Mouse (Mus musculus): Measurements from ENCODE around the gene Mrs2. TPM values are rescaled to one million over a fixed set of nuclear protein-coding genes. Genes with fewer than 3 reads are reported as not detected.
"Not testable (repeated sequence)": the region's sequence is repeated elsewhere in the genome, so short reads cannot be mapped to it uniquely, and the experiment has no call there.

Mrs2 gene
- polyA plus RNA-seq, 1 experiment: 11.3 TPM

DNA sequence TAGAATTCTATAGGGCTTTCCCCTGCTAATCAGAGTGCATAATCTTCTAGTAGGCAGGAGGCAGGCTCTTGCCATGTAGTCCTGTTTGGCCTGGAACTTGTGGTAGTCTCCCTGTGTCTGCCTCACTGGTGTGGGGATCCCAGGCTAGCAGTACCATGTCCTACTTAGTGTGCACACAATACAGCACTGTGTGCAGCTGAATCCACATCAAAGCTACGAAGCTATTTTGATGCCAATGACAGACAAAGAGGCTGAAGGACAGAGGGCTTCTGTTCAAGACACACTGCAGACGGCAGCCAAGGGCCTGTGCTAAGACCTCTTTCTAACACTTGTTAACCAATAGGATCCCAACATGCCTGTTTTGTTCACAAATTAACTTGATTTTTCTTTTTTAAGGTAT lies 34.7 kb downstream of the Mrs2 start:
- Histone ChIP-seq H3K4me3 (ENCODE audit: low read depth, low read length) (no peak overlapping the region), H3K27me3 (ENCODE audit: control insufficient read depth, insufficient read depth, low read length) (no peaks in the 10 kb centered on the region), H3K27ac (ENCODE audit: insufficient read depth, low read depth, low read length) (no peak overlapping the region), H3K4me1 (ENCODE audit: control insufficient read depth, insufficient read depth, insufficient read length, low read length) (no peaks in the 10 kb centered on the region), H3K36me3 (ENCODE audit: control insufficient read depth, insufficient read depth, low read length) (peaks cover 18% of the 10 kb centered on the region)
- TF ChIP-seq CTCF (IDR thresholded peaks at IDR 0.05; ENCODE audit: extremely low read depth, insufficient read length, insufficient replicate concordance, low read depth, low read length): no peak
- TF ChIP-seq POLR2A (IDR thresholded peaks at IDR 0.05; ENCODE audit: low read depth, low read length): no peak
- WGBS: 87% methylated on average over 2 of the region's 2 CpGs

- WGBS: 72% methylated on average over 6 of the region's 6 CpGs
- H3K36me3 ChIP-seq (ENCODE audit: control insufficient read depth, insufficient read depth, low read length): peaks cover 7% of the 10 kb centered on the region
- H3K4me3 ChIP-seq (ENCODE audit: low read depth, low read length): no peak overlapping the region
- peaks cover 13% of the 10 kb centered on the region for H3K4me1 ChIP-seq (ENCODE audit: control insufficient read depth, insufficient read depth, insufficient read length, low read length)
- TF ChIP-seq POLR2A (IDR thresholded peaks at IDR 0.05; ENCODE audit: low read depth, low read length): no peak
- H3K27ac ChIP-seq (ENCODE audit: insufficient read depth, low read depth, low read length): no peak overlapping the region
- no peaks in the 10 kb centered on the region for H3K27me3 ChIP-seq (ENCODE audit: control insufficient read depth, insufficient read depth, low read length)
Observed at GRCm38 (mm10) chr13:24981031-24981430, 39.1 kb downstream of the Mrs2 start.

- Histone ChIP-seq H3K36me3 (ENCODE audit: control insufficient read depth, insufficient read depth, low read length) (0 out of 2 replicates have a peak, but pooled peaks cover under 1% of the 10 kb centered on the region), H3K4me3 (ENCODE audit: low read depth, low read length) (no peak overlapping the region), H3K27ac (ENCODE audit: insufficient read depth, low read depth, low read length) (peak overlapping the region; percentile 82; the same call in 1 of the 2 replicates), H3K4me1 (ENCODE audit: control insufficient read depth, insufficient read depth, insufficient read length, low read length) (peaks cover 13% of the 10 kb centered on the region), H3K27me3 (ENCODE audit: control insufficient read depth, insufficient read depth, low read length) (no peaks in the 10 kb centered on the region)
- TF ChIP-seq POLR2A (IDR thresholded peaks at IDR 0.05; ENCODE audit: low read depth, low read length) (no peak), CTCF (IDR thresholded peaks at IDR 0.05; ENCODE audit: extremely low read depth, insufficient read length, insufficient replicate concordance, low read depth, low read length) (no peak)
- WGBS: 41% methylated on average over 5 of the region's 5 CpGs
Observed at GRCm38 (mm10) chr13:24977820-24978342, 42.3 kb downstream of the Mrs2 start.

- TF ChIP-seq POLR2A (IDR thresholded peaks at IDR 0.05; ENCODE audit: low read depth, low read length) (no peak), CTCF (IDR thresholded peaks at IDR 0.05; ENCODE audit: extremely low read depth, insufficient read length, insufficient replicate concordance, low read depth, low read length) (no peak)
- 94% methylated on average over 4 of the region's 4 CpGs for WGBS
Observed at GRCm38 (mm10) chr13:24976384-24976783, 43.8 kb downstream of the Mrs2 start.

GRCm38 (mm10) chr13:24971776-24972175 lies 48.4 kb downstream of the Mrs2 start:
- not testable (repeated sequence) for H3K27me3 ChIP-seq (ENCODE audit: control insufficient read depth, insufficient read depth, low read length); H3K4me3 ChIP-seq (ENCODE audit: low read depth, low read length); H3K4me1 ChIP-seq (ENCODE audit: control insufficient read depth, insufficient read depth, insufficient read length, low read length); H3K27ac ChIP-seq (ENCODE audit: insufficient read depth, low read depth, low read length); H3K36me3 ChIP-seq (ENCODE audit: control insufficient read depth, insufficient read depth, low read length)
- 43% methylated on average over 3 of the region's 3 CpGs for WGBS

More at GRCm38 (mm10) chr13:24976384-24976783, 43.8 kb downstream of the Mrs2 start:
- no peak overlapping the region for H3K4me3 ChIP-seq (ENCODE audit: low read depth, low read length)
- no peak overlapping the region for H3K27ac ChIP-seq (ENCODE audit: insufficient read depth, low read depth, low read length)
- no peaks in the 10 kb centered on the region for H3K36me3 ChIP-seq (ENCODE audit: control insufficient read depth, insufficient read depth, low read length)
- no peaks in the 10 kb centered on the region for H3K27me3 ChIP-seq (ENCODE audit: control insufficient read depth, insufficient read depth, low read length)
- H3K4me1 ChIP-seq (ENCODE audit: control insufficient read depth, insufficient read depth, insufficient read length, low read length): peaks cover 19% of the 10 kb centered on the region

GRCm38 (mm10) chr13:24965846-24966201 lies 54.4 kb downstream of the Mrs2 start:
- H3K27me3 ChIP-seq (ENCODE audit: control insufficient read depth, insufficient read depth, low read length): no peaks in the 10 kb centered on the region
- H3K36me3 ChIP-seq (ENCODE audit: control insufficient read depth, insufficient read depth, low read length): no peaks in the 10 kb centered on the region
- peaks cover 4% of the 10 kb centered on the region; the same call in 1 of the 2 replicates for H3K4me1 ChIP-seq (ENCODE audit: control insufficient read depth, insufficient read depth, insufficient read length, low read length)
- TF ChIP-seq CTCF (IDR thresholded peaks at IDR 0.05; ENCODE audit: extremely low read depth, insufficient read length, insufficient replicate concordance, low read depth, low read length) (no peak), POLR2A (IDR thresholded peaks at IDR 0.05; ENCODE audit: low read depth, low read length) (no peak)
- no peak overlapping the region for H3K27ac ChIP-seq (ENCODE audit: insufficient read depth, low read depth, low read length)
- H3K4me3 ChIP-seq (ENCODE audit: low read depth, low read length): peak overlapping the region; percentile 40; the same call in 1 of the 2 replicates
- 44% methylated on average over 5 of the region's 5 CpGs for WGBS

GRCm38 (mm10) chr13:24965130-24965845 lies 54.9 kb downstream of the Mrs2 start:
- TF ChIP-seq POLR2A (IDR thresholded peaks at IDR 0.05; ENCODE audit: low read depth, low read length) (no peak), CTCF (IDR thresholded peaks at IDR 0.05; ENCODE audit: extremely low read depth, insufficient read length, insufficient replicate concordance, low read depth, low read length) (no peak)
- WGBS: 10% methylated on average over 15 of the region's 15 CpGs
- H3K36me3 ChIP-seq (ENCODE audit: control insufficient read depth, insufficient read depth, low read length): no peaks in the 10 kb centered on the region
- no peaks in the 10 kb centered on the region for H3K27me3 ChIP-seq (ENCODE audit: control insufficient read depth, insufficient read depth, low read length)
- H3K4me1 ChIP-seq (ENCODE audit: control insufficient read depth, insufficient read depth, insufficient read length, low read length): peaks cover 4% of the 10 kb centered on the region; the same call in 1 of the 2 replicates
- H3K27ac ChIP-seq (ENCODE audit: insufficient read depth, low read depth, low read length): no peak overlapping the region
- peak overlapping the region; percentile 40 for H3K4me3 ChIP-seq (ENCODE audit: low read depth, low read length)

All from small intestine, adult 2 months (tissue).